In genomic region chr17:5733400-5733799, GRCm38 (mm10) we compare ENCODE assay signal across 8 mouse cellular contexts.
DNase-seq lines count a peak whose midpoint lies in the region; ATAC-seq and TF ChIP-seq lines count a peak whose summit lies in the region.

No protein-coding gene starts in this region.

- ATAC-seq in forebrain, postnatal 0 days = peak; percentile 65

- H3K9me3 ChIP-seq in forebrain, postnatal 0 days (ENCODE audit: low read length) = no peaks in the 10 kb centered on the region
- H3K9me3 ChIP-seq in forebrain, embryonic 10.5 days = no peaks in the 10 kb centered on the region

- H3K36me3 ChIP-seq in forebrain, postnatal 0 days (ENCODE audit: insufficient read depth) = 0 out of 2 replicates have a peak, but pooled peaks cover 3% of the 10 kb centered on the region
- no peaks in the 10 kb centered on the region for H3K36me3 ChIP-seq in forebrain, embryonic 10.5 days (replicated peaks)

- DNase-seq in forebrain, postnatal 0 days = peak; percentile 39
- DNase-seq in forebrain, embryonic 10.5 days (ENCODE audit: extremely low spot score, low spot score) = no peak
- DNase-seq in urinary bladder, adult 18-20 months (ENCODE audit: low spot score in 2 of 2) = peak; percentile 3 to 28
- DNase-seq in urinary bladder, adult 2 months (ENCODE audit: low spot score) = no peak
- peak; percentile 71 to 78 for DNase-seq in kidney, postnatal 4 days
- DNase-seq in mesoderm, embryonic 11.5 days (ENCODE audit: low read depth, low spot score) = peak; percentile 41
- peak; percentile 69 for DNase-seq in thymus, postnatal 25 days

- H3K9ac ChIP-seq in forebrain, postnatal 0 days = no peak overlapping the region

- no peak for TF ChIP-seq POLR2A in cortical plate, adult 2 months (IDR thresholded peaks at IDR 0.05; ENCODE audit: extremely low read depth, insufficient read depth, low read length)

- no peak overlapping the region for H3K27ac ChIP-seq in forebrain, postnatal 0 days (ENCODE audit: low read depth, low read length)
- H3K27ac ChIP-seq in forebrain, embryonic 10.5 days = no peak overlapping the region
- no peak overlapping the region for H3K27ac ChIP-seq in cortical plate, adult 2 months (ENCODE audit: insufficient read depth, low read length)

- H3K27me3 ChIP-seq in forebrain, postnatal 0 days (ENCODE audit: insufficient read depth, low read length) = no peaks in the 10 kb centered on the region
- H3K27me3 ChIP-seq in forebrain, embryonic 10.5 days (ENCODE audit: poor library complexity, severe bottlenecking) = peaks cover 8% of the 10 kb centered on the region; the same call in 1 of the 2 replicates

- H3K4me3 ChIP-seq in forebrain, postnatal 0 days (ENCODE audit: low read depth, low read length) = no peak overlapping the region
- H3K4me3 ChIP-seq in forebrain, embryonic 10.5 days = no peak overlapping the region
- H3K4me3 ChIP-seq in cortical plate, adult 2 months (ENCODE audit: insufficient read depth, low read length) = no peak overlapping the region

- no peaks in the 10 kb centered on the region for H3K4me1 ChIP-seq in forebrain, postnatal 0 days (ENCODE audit: insufficient read depth)
- H3K4me1 ChIP-seq in forebrain, embryonic 10.5 days = no peaks in the 10 kb centered on the region
- no peaks in the 10 kb centered on the region for H3K4me1 ChIP-seq in cortical plate, adult 2 months (ENCODE audit: control insufficient read depth, insufficient read depth, low read length)

- no peak overlapping the region for H3K4me2 ChIP-seq in forebrain, postnatal 0 days (ENCODE audit: low read depth)

- peak; percentile 63 for TF ChIP-seq CTCF in forebrain, postnatal 0 days (IDR thresholded peaks at IDR 0.05; ENCODE audit: low read depth)
- peak; percentile 61 for TF ChIP-seq CTCF in cortical plate, adult 2 months (IDR thresholded peaks at IDR 0.05; ENCODE audit: extremely low read depth, insufficient read depth, low read length)

- 27% methylated on average over 7 of the region's 7 CpGs for WGBS in forebrain, postnatal 0 days
- 31% methylated on average over 7 of the region's 7 CpGs for WGBS in forebrain, embryonic 10.5 days

Comparison
In these comparisons a context has a peak if more than half of its experiments do, and no peak if none do; other contexts are left out.
1. DNase-seq: peak in forebrain, postnatal 0 days (single experiment), urinary bladder, adult 18-20 months (2 of 2), kidney, postnatal 4 days (2 of 2), mesoderm, embryonic 11.5 days (single experiment) and thymus, postnatal 25 days (single experiment); none in forebrain, embryonic 10.5 days (single experiment) and urinary bladder, adult 2 months (single experiment).